Mouse (Mus musculus) cerebellum, adult 2 months (tissue): ENCODE data around the gene Arrdc2.

Experiments
- CTCF ChIP-seq: fragments of 200-500 bp; IDR thresholded peaks from 2 replicates; pipeline ENCODE4 v1.5.1; 2011; ENCODE audit warnings: low read depth, mild to moderate bottlenecking, control low read depth, low read length, moderate library complexity, borderline replicate concordance; ENCODE audit not compliant: insufficient read depth
- POLR2A ChIP-seq: fragments of 200-500 bp; IDR thresholded peaks from 2 replicates; pipeline ENCODE4 v1.6.1; 2011; ENCODE audit warnings: low read length, control low read depth, borderline replicate concordance; ENCODE audit not compliant: insufficient read depth

- TF ChIP-seq CTCF (no peak), POLR2A (no peak)
Measured at GRCm38 (mm10) chr8:70842484-70842883, 3.0 kb upstream of the Arrdc2 start.
